In genomic region chr5:38259455-38260106, GRCm38 (mm10) we compare ENCODE assay signal across 7 mouse cellular contexts. TPM values are rescaled to one million over a fixed set of nuclear protein-coding genes. Genes with fewer than 3 reads are reported as not detected.
DNase-seq lines count a peak whose midpoint lies in the region; ATAC-seq and TF ChIP-seq lines count a peak whose summit lies in the region.

No protein-coding gene starts in this region.

- peak; percentile 14 for DNase-seq in thymus, adult 2 months
- no peak for DNase-seq in thymus, adult 18-20 months
- no peak for DNase-seq in limb, embryonic 14.5 days (ENCODE audit: low spot score)
- no peak for DNase-seq in right cerebral cortex, adult 2 months (ENCODE audit: low spot score in 2 of 2)
- no peak for DNase-seq in retina, embryonic 14.5 days (ENCODE audit: low spot score)

- peaks cover 6% of the 10 kb centered on the region; the same call in 1 of the 2 replicates for H3K4me1 ChIP-seq in thymus, adult 2 months (replicated peaks; ENCODE audit: control insufficient read depth, insufficient read depth, low read length)
- H3K4me1 ChIP-seq in embryonic fibroblast, embryonic 13.5 days (ENCODE audit: control insufficient read depth, insufficient read depth, low read length), result peaks cover 3% of the 10 kb centered on the region; the same call in 1 of the 2 replicates
- H3K4me1 ChIP-seq in limb, embryonic 14.5 days (ENCODE audit: control insufficient read depth, insufficient read depth, low read length), result 0 out of 2 replicates have a peak, but pooled peaks cover 2% of the 10 kb centered on the region
- peaks cover 5% of the 10 kb centered on the region for H3K4me1 ChIP-seq in stomach, embryonic 16.5 days (ENCODE audit: control insufficient read depth, insufficient read depth, low read length)

- TF ChIP-seq POLR2A in thymus, adult 2 months (IDR thresholded peaks at IDR 0.05; ENCODE audit: control insufficient read depth, extremely low read depth, insufficient read depth, low read length, poor library complexity), result no peak
- TF ChIP-seq POLR2A in embryonic fibroblast, embryonic 13.5 days (IDR thresholded peaks at IDR 0.05; ENCODE audit: low read depth, low read length), result no peak
- no peak for TF ChIP-seq POLR2A in limb, embryonic 14.5 days (IDR thresholded peaks at IDR 0.05; ENCODE audit: borderline replicate concordance, extremely low read depth, insufficient read depth, insufficient read length)

- peaks cover 18% of the 10 kb centered on the region for H3K36me3 ChIP-seq in thymus, adult 2 months (ENCODE audit: control insufficient read depth, insufficient read depth, low read length)
- H3K36me3 ChIP-seq in limb, embryonic 14.5 days (ENCODE audit: control insufficient read depth, insufficient read depth, low read length), result peaks cover 24% of the 10 kb centered on the region
- H3K36me3 ChIP-seq in stomach, embryonic 16.5 days (ENCODE audit: control insufficient read depth, insufficient read depth, low read length), result peaks cover 11% of the 10 kb centered on the region

- 39% methylated on average over 9 of the region's 9 CpGs for WGBS in thymus, adult 2 months
- WGBS in limb, embryonic 14.5 days, result 46% methylated on average over 9 of the region's 9 CpGs
- WGBS in stomach, embryonic 16.5 days, result 42% methylated on average over 9 of the region's 9 CpGs

- peak overlapping the region; percentile 76 for H3K9ac ChIP-seq in limb, embryonic 14.5 days (ENCODE audit: low read depth, low read length, severe bottlenecking)
- H3K9ac ChIP-seq in stomach, embryonic 16.5 days (ENCODE audit: low read length), result peak overlapping the region; percentile 87

- H3K4me3 ChIP-seq in thymus, adult 2 months (ENCODE audit: control insufficient read depth, insufficient read depth, low read length), result peak overlapping the region; percentile 94
- H3K4me3 ChIP-seq in embryonic fibroblast, embryonic 13.5 days (ENCODE audit: insufficient read depth, low read length), result peak overlapping the region; percentile 97
- peak overlapping the region; percentile 66 for H3K4me3 ChIP-seq in limb, embryonic 14.5 days (replicated peaks; ENCODE audit: low read length)
- peak overlapping the region; percentile 80 for H3K4me3 ChIP-seq in stomach, embryonic 16.5 days (replicated peaks; ENCODE audit: low read length)

- no peak for TF ChIP-seq CTCF in thymus, adult 2 months (IDR thresholded peaks at IDR 0.05; ENCODE audit: borderline replicate concordance, control insufficient read depth, extremely low read depth, insufficient read depth, low read length, poor library complexity)
- TF ChIP-seq CTCF in embryonic fibroblast, embryonic 13.5 days (IDR thresholded peaks at IDR 0.05; ENCODE audit: borderline replicate concordance, insufficient read depth, low read length), result no peak

- H3K27me3 ChIP-seq in thymus, adult 2 months (ENCODE audit: control insufficient read depth, insufficient read depth, low read length), result no peaks in the 10 kb centered on the region
- no peaks in the 10 kb centered on the region for H3K27me3 ChIP-seq in limb, embryonic 14.5 days (ENCODE audit: control insufficient read depth, insufficient read depth, low read length)
- no peaks in the 10 kb centered on the region for H3K27me3 ChIP-seq in stomach, embryonic 16.5 days (ENCODE audit: control insufficient read depth, insufficient read depth, low read length)

- H3K27ac ChIP-seq in thymus, adult 2 months (ENCODE audit: control insufficient read depth, insufficient read depth, low read length), result peak overlapping the region; percentile 49; the same call in 1 of the 2 replicates
- peak overlapping the region; percentile 93 for H3K27ac ChIP-seq in embryonic fibroblast, embryonic 13.5 days (ENCODE audit: insufficient read depth, low read length)
- H3K27ac ChIP-seq in limb, embryonic 14.5 days (replicated peaks; ENCODE audit: low read depth, low read length), result peak overlapping the region; percentile 86
- peak overlapping the region; percentile 80 for H3K27ac ChIP-seq in stomach, embryonic 16.5 days (ENCODE audit: low read length)

- H3K9me3 ChIP-seq in limb, embryonic 14.5 days (ENCODE audit: control insufficient read depth, low read length), result no peaks in the 10 kb centered on the region
- H3K9me3 ChIP-seq in stomach, embryonic 16.5 days (replicated peaks; ENCODE audit: control insufficient read depth, low read length), result no peaks in the 10 kb centered on the region

- H3K4me2 ChIP-seq in limb, embryonic 14.5 days (replicated peaks; ENCODE audit: low read depth, low read length, severe bottlenecking), result peak overlapping the region; percentile 73
- H3K4me2 ChIP-seq in stomach, embryonic 16.5 days (ENCODE audit: low read depth, low read length), result peak overlapping the region; percentile 89

- ATAC-seq in limb, embryonic 14.5 days (ENCODE audit: low FRiP score, low read depth), result no peak; the same call in 1 of the 2 replicates
- ATAC-seq in stomach, embryonic 16.5 days (ENCODE audit: insufficient read depth, low FRiP score), result no peak

RNA-seq across cellular contexts. Expression of gene Tmem128, which starts 0.4 kb away (rescaled TPM):
- polyA plus RNA-seq in thymus, adult 2 months (2012; rRNA removed), result 43.8 and 57.1 TPM in 2 replicates
- polyA plus RNA-seq in embryonic fibroblast, embryonic 13.5 days (2011; ENCODE audit: insufficient read length, low read depth, missing spikeins), result 34.5 and 44.5 TPM in 2 replicates
- 51.1 and 57.5 TPM in 2 replicates for polyA plus RNA-seq in limb, embryonic 14.5 days (2012; rRNA removed)
- 66.9 and 70.0 TPM in 2 replicates for polyA plus RNA-seq in limb, embryonic 14.5 days (2014; fragmentation: Nextera tagmentation; extraction: Ambion mirVana)
- 66.2 and 69.0 TPM in 2 replicates for polyA plus RNA-seq in stomach, embryonic 16.5 days (2015; fragmentation: Nextera tagmentation; extraction: Ambion mirVana)

RNA-seq across cellular contexts. Expression of gene Otop1, which starts 16.2 kb away (rescaled TPM):
- polyA plus RNA-seq in thymus, adult 2 months (2012; rRNA removed), result 2.2 and 5.9 TPM in 2 replicates
- polyA plus RNA-seq in embryonic fibroblast, embryonic 13.5 days (2011; ENCODE audit: insufficient read length, low read depth, missing spikeins), result not detected in 2 replicates
- 0.04 TPM in 1 of 2 replicates, not detected in the other for polyA plus RNA-seq in limb, embryonic 14.5 days (2012; rRNA removed)
- polyA plus RNA-seq in limb, embryonic 14.5 days (2014; fragmentation: Nextera tagmentation; extraction: Ambion mirVana), result not detected in 2 replicates
- polyA plus RNA-seq in stomach, embryonic 16.5 days (2015; fragmentation: Nextera tagmentation; extraction: Ambion mirVana), result not detected in 2 replicates

RNA-seq across cellular contexts. Expression of gene Lyar, which starts 39.3 kb away (rescaled TPM):
- polyA plus RNA-seq in thymus, adult 2 months (2012; rRNA removed), result 8.1 and 8.4 TPM in 2 replicates
- polyA plus RNA-seq in embryonic fibroblast, embryonic 13.5 days (2011; ENCODE audit: insufficient read length, low read depth, missing spikeins), result 38.2 and 39.3 TPM in 2 replicates
- 29.4 and 54.7 TPM in 2 replicates for polyA plus RNA-seq in limb, embryonic 14.5 days (2012; rRNA removed)
- 75.1 and 85.2 TPM in 2 replicates for polyA plus RNA-seq in limb, embryonic 14.5 days (2014; fragmentation: Nextera tagmentation; extraction: Ambion mirVana)
- 68.1 and 78.5 TPM in 2 replicates for polyA plus RNA-seq in stomach, embryonic 16.5 days (2015; fragmentation: Nextera tagmentation; extraction: Ambion mirVana)

RNA-seq across cellular contexts. Expression of gene Zbtb49, which starts 39.3 kb away (rescaled TPM):
- polyA plus RNA-seq in thymus, adult 2 months (2012; rRNA removed), result 35.2 and 38.9 TPM in 2 replicates
- 4.7 and 7.1 TPM in 2 replicates for polyA plus RNA-seq in embryonic fibroblast, embryonic 13.5 days (2011; ENCODE audit: insufficient read length, low read depth, missing spikeins)
- 22.3 and 27.9 TPM in 2 replicates for polyA plus RNA-seq in limb, embryonic 14.5 days (2012; rRNA removed)
- 12.4 and 14.0 TPM in 2 replicates for polyA plus RNA-seq in limb, embryonic 14.5 days (2014; fragmentation: Nextera tagmentation; extraction: Ambion mirVana)
- 10.5 and 11.4 TPM in 2 replicates for polyA plus RNA-seq in stomach, embryonic 16.5 days (2015; fragmentation: Nextera tagmentation; extraction: Ambion mirVana)

RNA-seq across cellular contexts. Expression of gene Drd5, which starts 59.6 kb away (rescaled TPM):
- polyA plus RNA-seq in thymus, adult 2 months (2012; rRNA removed), result 0.06 and 0.12 TPM in 2 replicates
- polyA plus RNA-seq in embryonic fibroblast, embryonic 13.5 days (2011; ENCODE audit: insufficient read length, low read depth, missing spikeins), result not detected in 2 replicates
- 0.04 and 0.12 TPM in 2 replicates for polyA plus RNA-seq in limb, embryonic 14.5 days (2012; rRNA removed)
- 0.06 TPM in 1 of 2 replicates, not detected in the other for polyA plus RNA-seq in limb, embryonic 14.5 days (2014; fragmentation: Nextera tagmentation; extraction: Ambion mirVana)
- not detected in 2 replicates for polyA plus RNA-seq in stomach, embryonic 16.5 days (2015; fragmentation: Nextera tagmentation; extraction: Ambion mirVana)
